Mouse (Mus musculus) frontal cortex, adult 2 months (tissue): ENCODE measurements around the gene Sgip1. TPM values are rescaled to one million over a fixed set of nuclear protein-coding genes. Genes with fewer than 3 reads are reported as not detected.

ENCODE experiments used
- DNase-seq, 2 experiments: peaks; one replicate each; pipeline ENCODE4 v3.0.0; 2022; ENCODE audit warnings: low spot score in 1 of 2; ENCODE audit errors: extremely low spot score in 1 of 2
- polyA plus RNA-seq: library from polyadenylated mRNA; depleted of rRNA; stranded (reverse); fragments of >200 nt; gene quantifications from 2 replicates; pipeline ENCODE4 v1.2.3, GENCODE M21; 2012

Gene Sgip1
- polyA plus RNA-seq, 1 experiment = 90.7 TPM

DNA sequence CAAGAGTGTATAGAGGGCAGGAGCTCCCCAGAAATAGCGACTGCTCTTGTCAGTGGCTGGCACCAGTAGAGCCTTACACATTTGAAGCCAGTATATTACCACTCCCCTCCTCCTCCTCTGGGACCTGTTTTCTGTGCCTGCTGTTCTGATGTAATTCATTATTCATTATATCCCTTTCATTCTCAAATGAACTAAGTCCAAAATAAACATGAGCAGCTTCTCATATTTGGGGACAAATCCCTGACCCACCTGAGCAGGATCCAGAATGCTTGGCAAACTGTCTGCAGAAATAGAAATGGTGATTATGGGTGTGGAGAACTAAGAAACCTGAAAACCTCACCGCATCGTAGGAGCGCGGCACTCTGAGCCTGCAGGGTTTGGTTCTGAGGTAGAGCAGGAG is 228.5 kb downstream of the Sgip1 start:
- no peak for DNase-seq

- no peak for DNase-seq
Measured at GRCm38 (mm10) chr4:102971159-102971558, 230.1 kb downstream of the Sgip1 start.

GRCm38 (mm10) chr4:102972071-102972470 is 231.0 kb downstream of the Sgip1 start:
- no peak for DNase-seq

- DNase-seq = no peak
Measured at GRCm38 (mm10) chr4:102974172-102974571, 233.1 kb downstream of the Sgip1 start.

GRCm38 (mm10) chr4:102976290-102977275 is 235.5 kb downstream of the Sgip1 start:
- DNase-seq = no peak

DNA sequence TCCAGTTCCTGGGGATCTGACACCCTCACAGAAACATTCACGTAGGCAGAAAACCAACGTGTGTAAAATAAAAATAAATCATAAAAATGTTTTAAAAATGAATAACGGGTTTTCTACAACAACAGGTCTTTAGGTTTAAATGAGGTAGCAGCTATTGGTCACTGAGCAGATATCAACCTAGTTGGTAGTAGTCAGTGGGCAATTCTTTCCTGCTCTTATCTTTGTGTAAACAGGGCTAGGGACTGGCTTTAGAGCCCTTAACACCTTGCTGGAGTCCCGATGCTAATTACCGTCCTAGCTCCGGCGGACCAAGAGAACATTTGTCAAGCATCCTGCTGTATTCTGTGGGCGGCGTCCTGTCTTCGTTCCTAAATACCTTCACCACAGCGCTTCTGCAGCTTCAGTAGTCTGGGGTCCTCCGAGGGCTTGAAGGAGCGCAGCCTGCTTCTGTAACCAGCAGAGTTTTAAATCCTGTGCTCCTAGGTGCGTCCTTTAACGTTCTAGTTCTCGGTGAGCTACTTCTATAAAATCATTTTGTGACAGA is 236.8 kb downstream of the Sgip1 start:
- DNase-seq = no peak

GRCm38 (mm10) chr4:102978440-102978839 is 237.3 kb downstream of the Sgip1 start, which contains the start of gene Tctex1d1:
Gene Tctex1d1, plus strand, starts transcription at chr4:102978606.
- DNase-seq = no peak

- no peak for DNase-seq
Measured at GRCm38 (mm10) chr4:102979385-102979784, 238.3 kb downstream of the Sgip1 start.

DNA sequence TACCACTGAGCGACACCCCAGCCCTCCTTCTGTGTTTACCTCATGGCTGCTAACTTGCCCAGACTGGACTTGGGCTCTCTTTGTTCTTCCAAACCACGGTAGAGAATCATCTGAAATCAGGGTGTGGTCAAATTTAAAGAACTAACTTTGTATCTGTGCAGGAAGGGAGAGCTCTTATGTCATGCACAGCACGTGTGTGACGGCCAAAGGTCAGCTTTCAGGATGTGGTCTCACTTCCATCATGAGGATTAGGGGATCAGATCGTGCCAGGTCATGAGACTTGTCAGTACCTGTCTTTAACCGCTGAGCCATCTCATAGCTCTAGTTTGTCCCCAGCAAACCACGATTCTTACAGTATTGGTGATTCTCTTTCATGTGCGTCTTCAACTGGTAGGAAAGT is 240.6 kb downstream of the Sgip1 start:
- no peak for DNase-seq

DNA sequence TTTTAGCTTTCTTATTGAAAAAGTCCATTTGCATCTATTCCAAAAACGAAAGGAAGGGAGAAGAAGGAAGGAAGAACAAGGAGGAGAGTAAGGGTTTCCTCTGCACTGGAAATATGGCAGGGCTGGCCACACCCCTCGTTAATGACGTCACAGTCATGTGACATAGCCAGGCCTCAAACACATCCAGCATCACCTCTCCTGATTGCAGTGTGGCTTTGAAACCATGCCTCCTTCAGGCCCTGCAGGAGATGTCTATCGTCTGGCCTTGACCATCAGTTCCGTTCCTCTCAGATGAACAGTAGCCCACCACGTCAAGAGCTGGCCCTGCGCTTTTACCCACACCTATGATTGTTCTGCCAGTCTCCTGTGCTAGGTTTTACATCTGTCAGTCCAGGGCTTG is 245.1 kb downstream of the Sgip1 start:
- DNase-seq = no peak

- peak; percentile 35 to 87 for DNase-seq
Measured at GRCm38 (mm10) chr4:102986917-102987316, 245.8 kb downstream of the Sgip1 start.

- no peak for DNase-seq
Measured at GRCm38 (mm10) chr4:102987325-102987724, 246.2 kb downstream of the Sgip1 start.

GRCm38 (mm10) chr4:102987756-102988155 is 246.7 kb downstream of the Sgip1 start:
- DNase-seq = no peak

- no peak for DNase-seq
Measured at GRCm38 (mm10) chr4:102988526-102988925, 247.4 kb downstream of the Sgip1 start.

DNA sequence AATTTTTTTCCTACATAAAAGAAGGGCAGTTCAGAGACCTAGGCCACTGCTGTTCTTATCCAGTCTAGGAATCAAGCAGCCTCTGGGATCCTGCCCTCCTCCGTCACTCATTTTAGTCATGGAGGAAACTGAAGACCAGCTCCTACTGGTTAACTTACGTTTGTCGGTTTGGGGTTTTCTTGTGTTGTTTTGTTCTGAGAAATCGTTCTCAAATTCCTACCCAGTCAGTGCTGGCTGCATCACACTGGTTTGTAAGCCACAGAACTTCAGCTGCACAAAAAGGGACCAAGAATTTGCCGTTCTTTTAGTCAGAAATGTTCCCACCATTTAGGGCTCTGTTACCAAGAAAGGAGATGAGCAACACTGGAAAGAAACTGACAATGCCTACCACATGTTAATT is 248.3 kb downstream of the Sgip1 start:
- DNase-seq = no peak

DNA sequence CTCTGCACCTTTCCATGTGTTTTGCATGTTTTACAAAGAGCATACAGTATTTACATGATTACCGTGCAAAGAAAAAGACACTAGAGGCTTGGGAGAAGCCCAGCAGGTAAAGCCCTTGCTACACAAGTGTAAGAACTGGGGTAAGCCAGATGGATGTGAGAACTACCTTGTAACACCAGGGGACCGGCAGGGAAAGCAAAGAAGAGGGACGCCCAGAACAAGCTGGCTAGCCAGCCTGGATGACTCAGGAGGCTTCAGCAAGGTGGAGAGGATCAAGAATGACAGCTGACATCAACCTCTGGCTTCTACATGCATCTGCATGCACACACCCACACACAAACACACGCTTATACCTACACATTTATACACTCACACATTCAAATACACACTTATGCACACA is 248.9 kb downstream of the Sgip1 start:
- no peak for DNase-seq

DNA sequence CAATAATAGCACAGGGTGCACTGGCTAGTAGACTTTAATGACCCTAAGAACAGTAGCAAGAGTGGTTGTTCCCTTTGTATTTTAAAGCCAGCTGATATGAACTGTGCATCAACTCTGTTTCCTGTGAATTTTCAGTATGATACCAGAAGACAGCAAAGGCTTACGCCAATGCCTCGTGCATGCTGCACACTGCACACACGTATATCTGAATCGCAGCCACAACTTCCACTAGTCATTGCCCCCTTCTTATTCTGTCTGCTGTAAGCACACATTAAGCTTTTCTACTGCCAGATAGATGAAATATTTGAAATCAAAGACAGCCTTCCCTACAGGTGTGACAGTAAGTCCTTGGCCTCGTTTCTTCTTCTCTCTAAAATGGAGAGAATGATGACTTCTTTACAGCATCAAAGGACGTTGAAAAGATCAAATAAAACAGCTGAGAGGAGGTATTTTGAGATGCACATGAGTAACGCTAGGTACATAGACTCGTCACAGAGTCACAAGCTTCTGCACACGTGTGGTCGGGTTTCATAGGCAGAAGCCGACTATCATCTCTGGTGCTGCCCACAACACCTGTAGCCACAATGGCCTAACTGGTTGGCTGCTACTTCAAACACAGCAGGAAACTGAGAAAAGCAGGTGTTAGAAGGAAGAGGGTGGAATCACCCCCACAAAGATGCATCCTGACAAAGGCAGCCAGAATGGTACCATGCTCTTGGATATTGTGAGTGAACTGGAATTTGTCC is 249.7 kb downstream of the Sgip1 start:
- no peak for DNase-seq

- no peak for DNase-seq
Measured at GRCm38 (mm10) chr4:102991685-102992084, 250.6 kb downstream of the Sgip1 start.

GRCm38 (mm10) chr4:103004681-103005080 is 263.6 kb downstream of the Sgip1 start:
- DNase-seq = no peak

- DNase-seq = no peak
Measured at GRCm38 (mm10) chr4:103005190-103005945, 264.3 kb downstream of the Sgip1 start.
